Mouse (Mus musculus) neural tube, embryonic 10.5 days (tissue): ENCODE data around the gene Gsdmc3.
"Not testable (repeated sequence)": the region's sequence is repeated elsewhere in the genome, so short reads cannot be mapped to it uniquely, and the experiment has no call there.

Experiments used
- DNase-seq: peaks from one replicate; pipeline ENCODE4 v3.0.0-alpha.2; 2017; ENCODE audit warnings: low spot score; ENCODE audit errors: extremely low spot score

Gene Gsdmc3

DNA sequence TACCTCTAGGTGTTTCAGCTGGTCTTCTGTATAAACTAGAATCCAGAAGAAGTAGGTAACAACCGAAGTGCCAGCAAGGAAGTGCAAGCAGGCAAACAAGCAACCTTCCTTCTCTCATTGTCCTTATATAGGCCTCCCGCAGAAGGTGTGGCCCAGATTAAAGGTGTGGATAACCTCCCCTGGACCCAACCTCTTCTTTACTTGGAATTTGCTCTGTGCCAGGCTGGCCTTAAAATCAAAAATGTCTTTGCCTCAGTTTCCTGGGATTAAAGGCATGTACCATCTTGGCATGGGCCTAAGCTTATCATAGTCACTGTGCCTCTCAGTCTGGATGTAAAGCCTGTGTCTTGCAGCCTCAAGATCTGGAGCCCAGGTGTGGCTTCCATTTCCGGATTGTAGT lies at the start of gene Gsdmc3:
TSS of gene Gsdmc3 (minus strand) at position 101 of the 400 bp plus-strand sequence.
- not testable (repeated sequence) for DNase-seq

DNA sequence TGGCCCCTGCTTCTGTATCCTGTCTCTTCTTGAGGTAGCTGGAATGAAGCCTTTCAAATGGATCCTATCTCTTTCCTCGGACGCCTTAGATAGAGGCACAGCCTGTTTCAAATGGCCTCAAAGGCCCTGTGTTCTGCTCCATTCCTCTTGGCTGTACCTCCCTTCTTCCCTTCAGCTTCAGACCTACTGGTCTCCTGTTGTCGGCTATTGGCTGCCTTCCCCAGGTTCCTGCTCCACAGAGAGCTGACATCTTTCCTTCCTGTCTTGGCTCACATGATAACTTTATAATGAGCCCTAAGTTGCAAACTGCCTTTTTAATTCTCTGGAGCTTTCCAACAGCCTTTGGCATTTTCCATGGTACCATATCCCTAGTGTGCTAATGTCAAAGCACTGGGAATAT lies 47.8 kb upstream of the Gsdmc3 start:
- no peak for DNase-seq

DNA sequence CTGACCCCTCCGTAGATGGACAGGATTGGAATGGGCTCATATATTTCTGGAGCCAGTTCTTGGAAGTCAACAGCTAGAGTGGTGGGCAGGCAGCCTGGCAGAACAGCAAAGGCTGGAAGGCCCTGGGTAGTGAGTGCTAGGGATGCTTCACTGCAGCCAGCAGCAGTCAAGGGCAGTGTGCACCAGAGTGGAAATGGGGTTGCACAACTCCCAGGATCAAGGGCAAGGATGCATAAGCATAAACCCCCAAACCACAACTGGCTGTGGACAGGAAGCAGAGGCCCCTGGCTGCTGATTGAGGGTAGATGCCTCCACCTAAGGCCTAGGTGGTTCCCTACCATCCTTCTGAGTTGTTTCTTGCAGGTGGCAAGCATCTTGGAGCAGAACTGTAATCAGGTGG lies 46.1 kb upstream of the Gsdmc3 start:
- no peak for DNase-seq

DNA sequence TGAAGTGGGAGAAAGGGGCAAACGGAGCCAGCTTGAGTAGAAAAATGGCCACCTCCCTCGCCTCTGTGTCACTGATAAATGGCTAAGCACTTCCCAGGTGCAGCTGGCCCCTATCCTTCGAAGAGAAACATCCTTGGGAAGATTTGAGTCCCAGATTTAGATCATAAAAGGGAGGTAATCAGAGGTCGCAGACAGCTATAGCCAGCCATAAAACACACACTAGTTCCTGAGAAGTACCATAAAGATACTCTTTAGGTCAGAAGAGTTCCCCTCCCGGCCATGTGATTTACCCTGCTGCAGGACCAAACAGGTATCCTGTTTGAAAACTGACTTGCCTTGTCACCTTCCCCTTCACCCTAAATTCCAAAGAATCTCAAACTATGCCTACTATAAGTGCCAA lies 43.3 kb upstream of the Gsdmc3 start:
- DNase-seq: not testable (repeated sequence)

DNA sequence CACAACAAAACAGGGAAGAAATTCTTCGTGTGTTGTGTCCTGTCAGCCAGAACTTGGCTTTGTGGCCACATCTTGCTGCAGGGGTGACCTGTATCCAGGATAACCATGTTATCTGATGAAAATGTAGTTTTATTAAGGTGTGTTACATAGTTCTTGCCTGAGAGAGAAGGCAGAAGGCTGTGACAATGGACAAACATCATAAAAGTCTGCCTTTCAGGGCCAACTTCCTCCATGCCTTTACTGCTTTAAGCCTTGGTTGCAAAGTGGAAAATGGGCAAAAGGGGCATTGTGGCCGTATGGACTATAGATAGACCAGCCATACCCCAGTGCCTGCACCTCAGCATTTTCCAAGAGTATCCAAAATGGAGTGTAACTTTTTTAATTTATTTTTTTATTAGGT lies 41.4 kb upstream of the Gsdmc3 start:
- not testable (repeated sequence) for DNase-seq

DNA sequence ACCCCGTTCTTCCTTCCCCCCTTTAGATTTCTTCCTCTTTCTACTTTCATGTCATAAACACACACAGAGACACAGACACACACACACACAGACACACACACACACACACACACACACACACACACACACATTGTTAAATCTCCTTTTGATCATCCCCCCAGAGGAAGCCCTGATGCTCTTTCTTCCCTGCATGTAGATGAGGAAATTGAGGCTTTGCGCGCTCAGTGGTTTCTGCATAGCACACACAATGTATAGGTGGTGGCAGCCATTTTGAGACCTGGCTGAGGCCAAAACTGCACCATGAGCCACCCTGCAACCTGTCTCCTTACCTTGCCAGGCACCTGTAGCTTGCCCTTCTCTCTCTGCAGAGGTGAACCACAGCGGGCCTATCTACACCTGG lies 38.2 kb upstream of the Gsdmc3 start:
- DNase-seq: not testable (repeated sequence)

DNA sequence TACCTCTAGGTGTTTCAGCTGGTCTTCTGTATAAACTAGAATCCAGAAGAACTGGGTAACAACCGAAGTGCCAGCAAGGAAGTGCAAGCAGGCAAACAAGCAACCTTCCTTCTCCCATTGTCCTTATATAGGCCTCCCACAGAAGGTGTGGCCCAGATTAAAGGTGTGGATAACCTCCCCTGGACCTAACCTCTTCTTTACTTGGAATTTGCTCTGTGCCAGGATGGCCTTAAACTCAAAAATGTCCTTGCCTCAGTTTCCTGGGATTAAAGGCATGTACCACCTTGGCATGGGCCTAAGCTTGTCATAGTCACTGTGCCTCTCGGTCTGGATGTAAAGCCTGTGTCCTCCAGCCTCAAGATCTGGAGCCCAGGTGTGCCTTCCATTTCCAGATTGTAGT lies 33.8 kb upstream of the Gsdmc3 start, which contains the start of gene Gsdmc4:
TSS of gene Gsdmc4 (minus strand) at position 101 of the 400 bp plus-strand sequence.
- DNase-seq: not testable (repeated sequence)

DNA sequence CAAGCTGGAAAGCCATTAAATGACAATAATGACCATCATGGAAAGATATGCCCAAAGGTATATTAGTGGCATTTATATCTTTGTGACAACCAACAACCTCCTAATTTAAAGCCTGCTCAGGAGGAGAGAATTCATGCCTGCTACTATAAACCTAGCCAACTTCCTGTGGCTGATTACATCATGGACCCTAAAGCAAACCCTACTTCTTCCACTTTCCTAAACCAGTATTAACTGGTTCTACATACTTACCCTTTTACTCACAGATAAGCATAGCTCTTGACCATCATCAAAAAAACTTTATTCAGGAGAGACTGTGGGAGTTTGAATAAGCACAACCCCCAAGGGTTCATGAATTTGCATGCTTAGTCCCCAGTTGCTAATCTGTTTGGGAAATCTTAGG lies 31.5 kb upstream of the Gsdmc3 start:
- not testable (repeated sequence) for DNase-seq

DNA sequence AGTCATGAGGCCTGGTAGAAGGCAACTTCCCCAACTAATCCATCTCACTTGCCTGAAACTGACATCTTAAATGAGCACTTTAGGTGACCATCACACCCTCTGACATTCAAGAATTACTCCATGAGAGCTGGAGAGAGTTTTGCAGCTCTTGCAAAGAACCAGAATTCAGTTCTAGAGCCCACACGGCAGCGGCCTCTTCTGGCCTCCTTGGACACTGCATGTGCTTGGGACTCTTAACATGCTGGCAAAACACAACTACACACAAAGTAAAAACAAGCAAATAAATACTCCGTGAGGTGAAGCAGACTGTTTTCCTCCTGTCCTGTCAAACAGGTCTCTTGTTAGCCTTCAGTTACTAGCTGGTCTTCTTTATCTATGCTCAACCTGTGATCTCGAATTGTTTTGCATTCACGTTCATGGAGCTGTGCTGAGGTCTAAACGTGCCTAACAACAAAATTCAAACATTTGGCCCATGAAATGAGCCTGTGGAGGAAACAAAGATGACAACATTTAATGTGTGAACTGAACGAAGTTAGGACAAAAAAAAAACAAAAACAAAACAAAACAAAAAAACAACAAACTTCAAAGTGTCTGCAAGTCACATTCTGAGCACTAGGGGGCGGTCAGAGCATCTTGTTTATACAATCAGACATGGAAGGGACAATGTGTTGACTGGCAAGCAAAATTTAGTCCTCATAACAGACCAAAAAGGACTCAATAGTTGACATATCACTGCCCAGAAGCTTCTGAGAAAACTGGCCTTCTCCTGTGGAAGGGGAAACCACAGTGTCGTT lies 17.4 kb upstream of the Gsdmc3 start:
- peak; percentile 24 for DNase-seq

DNA sequence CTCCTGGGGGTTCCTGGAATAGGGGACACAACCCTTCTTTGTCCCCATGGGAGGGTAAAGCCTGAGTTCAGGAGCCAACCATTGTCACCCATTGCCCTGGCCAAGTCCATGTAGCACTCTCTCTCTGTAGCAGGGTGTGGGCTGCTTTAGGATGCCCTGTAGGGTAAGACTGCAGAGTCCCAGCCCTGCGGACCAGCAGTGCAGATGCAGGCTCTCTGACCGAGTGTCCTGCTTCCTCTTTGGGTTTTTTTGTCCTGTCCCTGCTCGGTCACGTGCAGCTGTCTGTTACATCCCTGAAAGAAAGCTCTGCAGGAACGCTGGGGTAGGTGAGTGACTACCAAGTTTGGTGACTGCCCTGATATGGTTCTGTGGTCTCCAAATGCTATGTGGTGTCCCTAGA lies 10.1 kb upstream of the Gsdmc3 start:
- DNase-seq: not testable (repeated sequence)

DNA sequence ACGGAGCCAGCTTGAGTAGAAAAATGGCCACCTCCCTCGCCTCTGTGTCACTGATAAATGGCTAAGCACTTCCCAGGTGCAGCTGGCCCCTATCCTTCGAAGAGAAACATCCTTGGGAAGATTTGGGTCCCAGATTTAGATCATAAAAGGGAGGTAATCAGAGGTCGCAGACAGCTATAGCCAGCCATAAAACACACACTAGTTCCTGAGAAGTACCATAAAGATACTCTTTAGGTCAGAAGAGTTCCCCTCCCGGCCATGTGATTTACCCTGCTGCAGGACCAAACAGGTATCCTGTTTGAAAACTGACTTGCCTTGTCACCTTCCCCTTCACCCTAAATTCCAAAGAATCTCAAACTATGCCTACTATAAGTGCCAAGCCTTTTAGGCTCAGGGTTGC lies 9.6 kb upstream of the Gsdmc3 start:
- DNase-seq: not testable (repeated sequence)

DNA sequence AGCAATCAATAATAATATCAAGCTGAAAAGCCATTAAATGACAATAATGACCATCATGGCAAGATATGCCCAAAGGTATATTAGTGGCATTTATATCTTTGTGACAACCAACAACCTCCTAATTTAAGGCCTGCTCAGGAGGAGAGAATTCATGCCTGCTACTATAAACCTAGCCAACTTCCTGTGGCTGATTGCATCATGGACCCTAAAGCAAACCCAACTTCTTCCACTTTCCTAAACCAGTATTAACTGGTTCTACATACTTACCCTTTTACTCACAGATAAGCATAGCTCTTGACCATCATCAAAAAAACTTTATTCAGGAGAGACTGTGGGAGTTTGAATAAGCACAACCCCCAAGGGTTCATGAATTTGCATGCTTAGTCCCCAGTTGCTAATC lies 2.2 kb downstream of the Gsdmc3 start:
- DNase-seq: not testable (repeated sequence)

DNA sequence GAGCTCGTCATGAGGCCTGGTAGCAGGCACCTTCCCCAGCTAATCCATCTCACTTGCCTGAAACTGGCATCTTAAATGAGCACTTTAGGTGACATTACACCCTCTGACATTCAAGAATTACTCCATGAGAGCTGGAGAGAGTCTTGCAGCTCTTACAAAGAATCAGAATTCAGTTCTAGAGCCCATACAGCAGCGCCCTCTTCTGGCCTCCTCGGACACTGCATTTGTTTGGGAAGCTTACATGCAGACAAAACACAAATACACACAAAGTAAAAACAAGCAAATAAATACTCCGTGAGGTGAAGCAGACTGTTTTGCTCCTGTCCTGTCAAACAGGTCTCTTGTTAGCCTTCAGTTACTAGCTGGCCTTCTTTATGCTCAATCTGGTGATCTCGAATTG lies 16.4 kb downstream of the Gsdmc3 start:
- peak; percentile 42 for DNase-seq
